Mouse (Mus musculus): ENCODE data around the gene Gm14440. TPM values are rescaled to one million over a fixed set of nuclear protein-coding genes. Genes with fewer than 3 reads are reported as not detected.

Gene Gm14440
- not detected in 2 replicates for polyA plus RNA-seq (2012; rRNA removed)

DNA sequence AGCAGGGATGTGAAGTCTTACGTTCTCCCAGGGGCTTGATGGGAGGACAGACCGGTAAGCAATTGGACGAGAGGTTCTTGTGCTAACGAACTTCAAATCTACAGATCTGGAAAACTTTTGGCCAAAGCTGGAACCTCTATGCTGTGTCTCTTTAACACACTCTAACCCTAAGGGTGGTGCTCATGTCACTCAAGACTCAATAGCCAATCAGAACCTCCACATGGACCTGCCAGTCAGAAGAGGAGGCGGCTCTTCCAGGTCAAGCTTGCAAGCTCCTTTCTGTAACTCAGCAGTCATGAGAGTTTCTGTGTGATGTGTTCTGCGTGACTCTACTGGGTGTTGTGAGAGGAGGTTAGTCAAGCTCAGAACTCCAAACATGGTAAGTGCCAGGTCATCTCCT lies at the start of gene Gm14440:
Gene Gm14440 (plus strand): TSS at position 301 of the 400 bp plus-strand sequence.

Other genes with a start within 250 kb of the Gm14440 start
- gene Gm14393, start 207.3 kb upstream of the Gm14440 start, polyA plus RNA-seq (2012; rRNA removed), result 0.06 TPM in 1 of 2 replicates, not detected in the other
- 1.4 and 1.5 TPM in 2 replicates for gene Gm14399, start 133.1 kb upstream of the Gm14440 start, polyA plus RNA-seq (2012; rRNA removed)
- gene Gm14443, start 99.3 kb upstream of the Gm14440 start, polyA plus RNA-seq (2012; rRNA removed), result 0.06 and 0.13 TPM in 2 replicates
- gene Gm14391, start 68.2 kb upstream of the Gm14440 start, polyA plus RNA-seq (2012; rRNA removed), result 2.7 and 2.9 TPM in 2 replicates
- gene Gm4631, start 63.1 kb downstream of the Gm14440 start, polyA plus RNA-seq (2012; rRNA removed), result 3.5 and 4.0 TPM in 2 replicates
- 0.97 and 1.2 TPM in 2 replicates for gene Zfp968, start 97.3 kb downstream of the Gm14440 start, polyA plus RNA-seq (2012; rRNA removed)
- 2.3 and 2.6 TPM in 2 replicates for gene Gm4724, start 160.7 kb downstream of the Gm14440 start, polyA plus RNA-seq (2012; rRNA removed)
- 0.99 and 1.1 TPM in 2 replicates for gene Zfp965, start 194.9 kb downstream of the Gm14440 start, polyA plus RNA-seq (2012; rRNA removed)

Data from liver, embryonic 18 days (tissue).